11 mouse cellular contexts compared by ENCODE assay signal in the genomic region with DNA sequence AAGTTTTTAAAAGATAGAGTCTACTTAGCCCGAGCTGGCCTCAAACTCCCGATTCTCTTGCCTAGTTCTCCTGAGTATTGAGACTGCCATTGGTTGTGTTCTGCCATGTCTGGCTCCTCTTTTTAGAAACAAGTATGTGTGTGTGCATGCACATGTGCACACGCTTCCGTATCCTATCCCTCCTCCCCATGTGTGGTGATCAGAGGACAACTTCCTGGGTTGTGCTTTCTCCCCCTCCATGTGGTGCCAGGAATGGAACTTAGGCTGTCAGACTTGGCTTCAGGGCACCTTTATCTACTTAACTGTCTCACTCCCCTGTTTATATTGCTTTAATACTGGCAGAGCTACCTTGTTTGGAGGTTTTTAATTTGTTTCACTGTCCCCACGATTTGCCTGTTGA. TPM values are rescaled to one million over a fixed set of nuclear protein-coding genes. Genes with fewer than 3 reads are reported as not detected.
A peak's percentile ranks its signal among the peaks of the same experiment; 100 is the strongest.
DNase-seq lines count a peak whose midpoint lies in the region; ATAC-seq lines count a peak whose summit lies in the region.
"Had no signal": no experiment of that assay in that cellular context is flagged by ENCODE, and none has a peak within 500 bp of the region (broad histone marks: within the 10 kb centered on the region; RNA-seq: fewer than 3 reads in every experiment).

No protein-coding gene starts in this region.

- H3K9me3 ChIP-seq in kidney, embryonic 15.5 days (replicated peaks): no peaks in the 10 kb centered on the region
- H3K9me3 ChIP-seq in embryonic facial prominence, embryonic 13.5 days: no peaks in the 10 kb centered on the region
- no peaks in the 10 kb centered on the region for H3K9me3 ChIP-seq in hindbrain, embryonic 11.5 days (ENCODE audit: control insufficient read depth, low read length)
- no peaks in the 10 kb centered on the region for H3K9me3 ChIP-seq in midbrain, embryonic 16.5 days (replicated peaks; ENCODE audit: control insufficient read depth, low read length, poor library complexity, severe bottlenecking)

- no peak overlapping the region for H3K27ac ChIP-seq in kidney, embryonic 15.5 days
- H3K27ac ChIP-seq in embryonic facial prominence, embryonic 13.5 days: no peak overlapping the region
- no peak overlapping the region for H3K27ac ChIP-seq in hindbrain, embryonic 11.5 days (ENCODE audit: low read depth, low read length)
- H3K27ac ChIP-seq in midbrain, embryonic 16.5 days (ENCODE audit: low read length): no peak overlapping the region

- no peaks in the 10 kb centered on the region for H3K36me3 ChIP-seq in kidney, embryonic 15.5 days
- no peaks in the 10 kb centered on the region for H3K36me3 ChIP-seq in embryonic facial prominence, embryonic 13.5 days
- H3K36me3 ChIP-seq in hindbrain, embryonic 11.5 days (ENCODE audit: control insufficient read depth, insufficient read depth, low read length): no peaks in the 10 kb centered on the region
- no peaks in the 10 kb centered on the region for H3K36me3 ChIP-seq in midbrain, embryonic 16.5 days (ENCODE audit: control insufficient read depth, insufficient read depth, low read length)

- no peak for DNase-seq in kidney, postnatal 36 days
- peak; percentile 12 for DNase-seq in hindbrain, embryonic 11.5 days (ENCODE audit: low spot score)
- DNase-seq in liver: no peak
- no peak for DNase-seq in adrenal gland, postnatal 36 days
- no peak for DNase-seq in layer of hippocampus, postnatal 25 days (ENCODE audit: extremely low spot score in 1 of 2, low spot score in 1 of 2)
- DNase-seq: cerebellum, adult 8-10 months; thymus, postnatal 4 days had no signal

- no peak overlapping the region for H3K4me3 ChIP-seq in kidney, embryonic 15.5 days (replicated peaks)
- H3K4me3 ChIP-seq in embryonic facial prominence, embryonic 13.5 days: peak overlapping the region; percentile 16; the same call in 1 of the 2 replicates
- H3K4me3 ChIP-seq in hindbrain, embryonic 11.5 days (ENCODE audit: low read depth, low read length): no peak overlapping the region
- H3K4me3 ChIP-seq in midbrain, embryonic 16.5 days (ENCODE audit: low read depth, low read length): peak overlapping the region; percentile 22

- peaks cover 17% of the 10 kb centered on the region for H3K4me1 ChIP-seq in kidney, embryonic 15.5 days
- peaks cover 17% of the 10 kb centered on the region for H3K4me1 ChIP-seq in embryonic facial prominence, embryonic 13.5 days
- H3K4me1 ChIP-seq in hindbrain, embryonic 11.5 days (replicated peaks; ENCODE audit: control insufficient read depth, insufficient read depth, low read length): no peaks in the 10 kb centered on the region
- peaks cover 15% of the 10 kb centered on the region for H3K4me1 ChIP-seq in midbrain, embryonic 16.5 days (ENCODE audit: control insufficient read depth, insufficient read depth, low read length)

- H3K9ac ChIP-seq in kidney, embryonic 15.5 days: no peak overlapping the region
- peak overlapping the region; percentile 46 for H3K9ac ChIP-seq in embryonic facial prominence, embryonic 13.5 days
- 0 out of 2 replicates have a peak overlapping the region, but pooled peaks have one; percentile 34 for H3K9ac ChIP-seq in hindbrain, embryonic 11.5 days (ENCODE audit: low read depth, low read length)
- H3K9ac ChIP-seq in midbrain, embryonic 16.5 days (ENCODE audit: low read depth, low read length): no peak overlapping the region

- no peak for ATAC-seq in kidney, embryonic 15.5 days (replicated peaks; ENCODE audit: low FRiP score)
- no peak for ATAC-seq in embryonic facial prominence, embryonic 13.5 days (ENCODE audit: insufficient number of reproducible peaks, insufficient read depth, low FRiP score, low TSS enrichment, low read depth)
- ATAC-seq in hindbrain, embryonic 11.5 days (ENCODE audit: low FRiP score): no peak
- no peak for ATAC-seq in midbrain, embryonic 16.5 days

- H3K4me2 ChIP-seq in kidney, embryonic 15.5 days: peak overlapping the region; percentile 25; the same call in 1 of the 2 replicates
- H3K4me2 ChIP-seq in embryonic facial prominence, embryonic 13.5 days: peak overlapping the region; percentile 50
- peak overlapping the region; percentile 31; the same call in 1 of the 2 replicates for H3K4me2 ChIP-seq in hindbrain, embryonic 11.5 days (replicated peaks; ENCODE audit: low read depth, low read length)
- H3K4me2 ChIP-seq in midbrain, embryonic 16.5 days (ENCODE audit: low read length): peak overlapping the region; percentile 37

- WGBS in kidney, embryonic 15.5 days: 38% methylated on average over 5 of the region's 5 CpGs
- 38% methylated on average over 5 of the region's 5 CpGs for WGBS in embryonic facial prominence, embryonic 13.5 days
- WGBS in hindbrain, embryonic 11.5 days: 58% methylated on average over 5 of the region's 5 CpGs
- 34% methylated on average over 5 of the region's 5 CpGs for WGBS in midbrain, embryonic 16.5 days

- no peaks in the 10 kb centered on the region for H3K27me3 ChIP-seq in kidney, embryonic 15.5 days
- H3K27me3 ChIP-seq in embryonic facial prominence, embryonic 13.5 days: no peaks in the 10 kb centered on the region
- H3K27me3 ChIP-seq in hindbrain, embryonic 11.5 days (ENCODE audit: control insufficient read depth, insufficient read depth, low read length): no peaks in the 10 kb centered on the region
- H3K27me3 ChIP-seq in midbrain, embryonic 16.5 days (ENCODE audit: control insufficient read depth, insufficient read depth, low read depth, low read length): no peaks in the 10 kb centered on the region

RNA-seq across cellular contexts. Expression of a gene that starts 3.9 kb away (rescaled TPM):
- polyA plus RNA-seq in kidney, embryonic 15.5 days (2015; fragmentation: Nextera tagmentation; extraction: Ambion mirVana): 3.4 and 4.6 TPM in 2 replicates
- 5.3 TPM in 2 replicates for polyA plus RNA-seq in embryonic facial prominence, embryonic 13.5 days (2015; fragmentation: Nextera tagmentation; extraction: Ambion mirVana)
- 7.3 and 8.5 TPM in 2 replicates for polyA plus RNA-seq in hindbrain, embryonic 11.5 days (2014; fragmentation: Nextera tagmentation; extraction: Ambion mirVana)
- 16.7 and 19.1 TPM in 2 replicates for polyA plus RNA-seq in midbrain, embryonic 16.5 days (2015; fragmentation: Nextera tagmentation; extraction: Ambion mirVana)
- 1 to 10 TPM; 1.2 to 2.3 TPM for total RNA-seq in adrenal gland, postnatal 36 days (2021)
- 1 to 10 TPM; 7.9 to 9.0 TPM for total RNA-seq in layer of hippocampus, postnatal 25 days (2021)

RNA-seq across cellular contexts. Expression of a gene that starts 10.8 kb away (rescaled TPM):
- 6.5 and 7.6 TPM in 2 replicates for polyA plus RNA-seq in kidney, embryonic 15.5 days (2015; fragmentation: Nextera tagmentation; extraction: Ambion mirVana)
- 9.3 and 13.0 TPM in 2 replicates for polyA plus RNA-seq in embryonic facial prominence, embryonic 13.5 days (2015; fragmentation: Nextera tagmentation; extraction: Ambion mirVana)
- 6.2 and 8.8 TPM in 2 replicates for polyA plus RNA-seq in hindbrain, embryonic 11.5 days (2014; fragmentation: Nextera tagmentation; extraction: Ambion mirVana)
- polyA plus RNA-seq in midbrain, embryonic 16.5 days (2015; fragmentation: Nextera tagmentation; extraction: Ambion mirVana): 15.4 and 16.9 TPM in 2 replicates
- total RNA-seq in adrenal gland, postnatal 36 days (2021): 10 to 100 TPM; 29.6 to 32.0 TPM
- total RNA-seq in layer of hippocampus, postnatal 25 days (2021): 100 to 1,000 TPM; 195 to 201 TPM

RNA-seq across cellular contexts. Expression of a gene that starts 31.5 kb away (rescaled TPM):
- polyA plus RNA-seq in kidney, embryonic 15.5 days (2015; fragmentation: Nextera tagmentation; extraction: Ambion mirVana): 0.28 and 0.86 TPM in 2 replicates
- polyA plus RNA-seq in embryonic facial prominence, embryonic 13.5 days (2015; fragmentation: Nextera tagmentation; extraction: Ambion mirVana): 1.1 TPM in 2 replicates
- 11.2 and 13.4 TPM in 2 replicates for polyA plus RNA-seq in hindbrain, embryonic 11.5 days (2014; fragmentation: Nextera tagmentation; extraction: Ambion mirVana)
- 75.0 and 84.4 TPM in 2 replicates for polyA plus RNA-seq in midbrain, embryonic 16.5 days (2015; fragmentation: Nextera tagmentation; extraction: Ambion mirVana)
- total RNA-seq in adrenal gland, postnatal 36 days (2021): under 1 TPM in 1 of 2 experiments, not detected in 1; 0.13 TPM
- total RNA-seq in layer of hippocampus, postnatal 25 days (2021): 10 to 100 TPM; 55.0 to 59.8 TPM
- total RNA-seq: hematopoietic stem cell, adult 5-6 weeks had no signal

RNA-seq across cellular contexts. Expression of a gene that starts 46.0 kb away (rescaled TPM):
- 37.2 and 40.8 TPM in 2 replicates for polyA plus RNA-seq in kidney, embryonic 15.5 days (2015; fragmentation: Nextera tagmentation; extraction: Ambion mirVana)
- polyA plus RNA-seq in embryonic facial prominence, embryonic 13.5 days (2015; fragmentation: Nextera tagmentation; extraction: Ambion mirVana): 47.9 and 49.9 TPM in 2 replicates
- 90.6 and 93.9 TPM in 2 replicates for polyA plus RNA-seq in hindbrain, embryonic 11.5 days (2014; fragmentation: Nextera tagmentation; extraction: Ambion mirVana)
- polyA plus RNA-seq in midbrain, embryonic 16.5 days (2015; fragmentation: Nextera tagmentation; extraction: Ambion mirVana): 111 and 125 TPM in 2 replicates
- 10 to 100 TPM; 13.2 to 14.5 TPM for total RNA-seq in adrenal gland, postnatal 36 days (2021)
- total RNA-seq in layer of hippocampus, postnatal 25 days (2021): 10 to 100 TPM; 36.4 to 42.7 TPM

Comparison
In these comparisons a context has a peak if more than half of its experiments do, and no peak if none do; other contexts are left out.
1. H3K4me3 ChIP-seq: peak in embryonic facial prominence, embryonic 13.5 days (single experiment) and midbrain, embryonic 16.5 days (single experiment); none in kidney, embryonic 15.5 days (single experiment) and hindbrain, embryonic 11.5 days (single experiment).
2. H3K9ac ChIP-seq: peak in embryonic facial prominence, embryonic 13.5 days (single experiment) and hindbrain, embryonic 11.5 days (single experiment); none in kidney, embryonic 15.5 days (single experiment) and midbrain, embryonic 16.5 days (single experiment).
3. Peak in every context shown above with its lines, with median percentiles within 50 percentile points of each other: H3K4me2 ChIP-seq.